Mouse (Mus musculus) cerebellum, adult 2 months (tissue): ENCODE data around the gene Dmrta2. TPM values are rescaled to one million over a fixed set of nuclear protein-coding genes. Genes with fewer than 3 reads are reported as not detected.

Source experiments
- DNase-seq, 2 experiments: peaks; one replicate each; pipeline ENCODE4 v3.0.0; 2021
- H3K27ac ChIP-seq: fragments of 200-500 bp; 2 replicates; pipeline ENCODE4 v1.5.1; 2012; ENCODE audit warnings: low read length, control low read depth, inconsistent platforms; ENCODE audit not compliant: insufficient read depth
- H3K27me3 ChIP-seq: fragments of 200-500 bp; 2 replicates; pipeline ENCODE4 v1.6.1; 2012; ENCODE audit warnings: inconsistent platforms, mild to moderate bottlenecking, low read length, moderate library complexity; ENCODE audit not compliant: control insufficient read depth, insufficient read depth
- H3K4me1 ChIP-seq: fragments of 200-500 bp; 2 replicates; pipeline ENCODE4 v1.6.1; 2011; ENCODE audit warnings: low read length; ENCODE audit not compliant: control insufficient read depth, insufficient read depth
- H3K4me3 ChIP-seq: fragments of 200-500 bp; replicated peaks from 2 replicates; pipeline ENCODE3; 2011; ENCODE audit warnings: mild to moderate bottlenecking, low read depth, low read length, control low read depth; ENCODE audit not compliant: insufficient read depth
- CTCF ChIP-seq: fragments of 200-500 bp; IDR thresholded peaks from 2 replicates; pipeline ENCODE4 v1.5.1; 2011; ENCODE audit warnings: low read depth, mild to moderate bottlenecking, control low read depth, low read length, moderate library complexity, borderline replicate concordance; ENCODE audit not compliant: insufficient read depth
- POLR2A ChIP-seq: fragments of 200-500 bp; IDR thresholded peaks from 2 replicates; pipeline ENCODE4 v1.6.1; 2011; ENCODE audit warnings: low read length, control low read depth, borderline replicate concordance; ENCODE audit not compliant: insufficient read depth
- WGBS: fragments of 180-500 bp; shearing (Covaris S2); methylation state at CpG from one replicate; pipeline ENCODE4 v1.1.7; 2018; 5-methylcytosine and 5-hydroxymethylcytosine counted together
- polyA plus RNA-seq: library from polyadenylated mRNA; depleted of rRNA; stranded (reverse); fragments of >200 nt; gene quantifications from 2 replicates; pipeline ENCODE4 v1.2.3, GENCODE M21; 2012

The Dmrta2 gene
- polyA plus RNA-seq, 1 experiment = 0.46 TPM

- H3K27ac ChIP-seq = no peak overlapping the region
- 61% methylated on average over 9 of the region's 9 CpGs for WGBS
- TF ChIP-seq CTCF (peak; percentile 31; the same call in 1 of the 2 replicates), POLR2A (no peak)
- H3K4me3 ChIP-seq = no peak overlapping the region
- DNase-seq = no peak
- no peaks in the 10 kb centered on the region for H3K4me1 ChIP-seq
- no peaks in the 10 kb centered on the region for H3K27me3 ChIP-seq
Measured at GRCm38 (mm10) chr4:110019145-110019544, 41.3 kb downstream of the Dmrta2 start.

- 9% methylated on average over 12 of the region's 12 CpGs for WGBS
- H3K27me3 ChIP-seq = no peaks in the 10 kb centered on the region
- peak; percentile 92 for TF ChIP-seq CTCF
- no peak for TF ChIP-seq POLR2A
- no peaks in the 10 kb centered on the region for H3K4me1 ChIP-seq
- no peak overlapping the region for H3K27ac ChIP-seq
- H3K4me3 ChIP-seq = no peak overlapping the region
- peak; percentile 53 to 74 for DNase-seq
Measured at GRCm38 (mm10) chr4:110020255-110020654, 42.4 kb downstream of the Dmrta2 start.

DNA sequence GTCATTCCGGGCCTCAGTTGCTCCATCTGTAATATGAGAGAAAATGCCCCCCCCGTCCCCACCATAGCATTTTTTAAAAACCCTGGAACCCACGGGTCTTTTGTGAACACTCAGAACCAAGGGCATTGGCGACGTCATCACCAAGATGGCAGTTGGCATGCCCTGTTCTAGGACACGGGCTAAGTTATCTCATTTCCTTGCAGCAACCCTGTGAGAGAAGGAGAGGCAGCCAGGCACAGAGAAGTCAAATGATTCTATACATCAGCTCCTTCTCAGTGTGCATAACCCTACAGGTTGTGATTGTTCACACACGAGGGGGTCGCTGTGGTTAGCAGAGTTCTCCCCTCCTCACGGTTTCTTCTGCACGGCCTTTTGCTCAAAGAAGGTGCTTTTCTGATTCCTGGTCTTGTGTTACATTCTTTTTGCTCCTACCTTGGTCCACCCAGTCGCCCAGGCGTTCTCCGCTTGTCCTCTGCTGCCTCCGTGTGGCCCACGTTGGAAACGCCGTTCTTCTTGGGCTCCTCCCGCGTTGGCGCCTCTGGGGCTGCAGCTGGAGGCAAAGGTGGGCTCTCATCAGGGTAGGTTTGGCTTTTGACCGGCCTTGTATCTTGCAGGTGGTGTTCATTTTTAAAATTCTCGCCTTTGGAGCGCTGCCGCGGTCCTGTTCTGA is 44.2 kb downstream of the Dmrta2 start:
- 15% methylated on average over 25 of the region's 25 CpGs for WGBS
- no peak overlapping the region for H3K4me3 ChIP-seq
- DNase-seq = peak; percentile 48 to 74
- peak; percentile 90 for TF ChIP-seq CTCF
- no peak for TF ChIP-seq POLR2A
- no peak overlapping the region for H3K27ac ChIP-seq
- no peaks in the 10 kb centered on the region for H3K27me3 ChIP-seq
- no peaks in the 10 kb centered on the region for H3K4me1 ChIP-seq

GRCm38 (mm10) chr4:110028461-110029188 is 50.8 kb downstream of the Dmrta2 start:
- no peaks in the 10 kb centered on the region for H3K4me1 ChIP-seq
- no peaks in the 10 kb centered on the region for H3K27me3 ChIP-seq
- peak; percentile 54 for TF ChIP-seq CTCF
- TF ChIP-seq POLR2A = no peak
- no peak overlapping the region for H3K27ac ChIP-seq
- H3K4me3 ChIP-seq = no peak overlapping the region
- DNase-seq = peak in 1 of 2 experiments; percentile 22
- 63% methylated on average over 6 of the region's 6 CpGs for WGBS

DNA sequence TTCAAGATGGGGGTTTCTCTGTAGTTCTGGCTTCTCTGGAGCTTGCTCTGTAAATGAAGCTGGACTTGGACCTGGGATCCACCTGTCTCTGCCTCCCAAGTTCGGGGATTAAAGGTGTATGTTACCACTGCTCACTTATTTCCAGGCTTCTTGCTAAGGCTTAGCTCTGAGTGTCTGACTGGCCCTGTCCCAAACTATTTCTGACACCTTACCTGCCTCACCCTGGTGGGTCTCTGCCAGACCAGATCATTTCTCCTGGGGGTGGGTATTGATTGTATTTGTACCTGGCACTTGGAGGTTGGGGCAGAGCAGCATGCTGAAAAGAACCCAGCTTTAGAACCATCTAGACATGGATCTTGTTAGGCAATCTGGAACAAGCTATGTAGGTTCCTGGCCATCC is 51.6 kb downstream of the Dmrta2 start:
- no peaks in the 10 kb centered on the region for H3K27me3 ChIP-seq
- no peaks in the 10 kb centered on the region for H3K4me1 ChIP-seq
- TF ChIP-seq POLR2A = no peak
- TF ChIP-seq CTCF = no peak
- H3K27ac ChIP-seq = no peak overlapping the region
- 72% methylated on average over 1 of the region's 1 CpGs for WGBS
- no peak overlapping the region for H3K4me3 ChIP-seq
- DNase-seq = no peak
